Mouse (Mus musculus) lung, embryonic 14.5 days (tissue): ENCODE measurements at regions not wholly inside any gene's neighbourhood (a gene's known extent, or its start where the extent isn't known, plus 50 kb on each side); places are given as distances from the start of the nearest gene placed in this dataset. TPM values are rescaled to one million over a fixed set of nuclear protein-coding genes. Genes with fewer than 3 reads are reported as not detected.

Source experiments
- ATAC-seq: fragments of 200-750 bp; cut with Nextera tagmentation; 2 replicates; pipeline ENCODE4 v1.8.0; 2017; ENCODE audit warnings: mild to moderate bottlenecking, moderate TSS enrichment, moderate library complexity; ENCODE audit not compliant: insufficient read depth
- DNase-seq: peaks from one replicate; pipeline ENCODE4 v3.0.0-alpha.2; 2015
- H3K27ac ChIP-seq: fragments of 300-500 bp; sonication (generic); 2 replicates; pipeline ENCODE4 v1.5.1; 2014; ENCODE audit warnings: low read depth, mild to moderate bottlenecking, moderate library complexity
- H3K27me3 ChIP-seq: fragments of 300-500 bp; sonication (generic); 2 replicates; pipeline ENCODE4 v1.6.1; 2014; ENCODE audit warnings: low read length, control low read depth; ENCODE audit not compliant: insufficient read depth
- H3K36me3 ChIP-seq: fragments of 300-500 bp; sonication (generic); 2 replicates; pipeline ENCODE4 v1.6.1; 2014; ENCODE audit warnings: control low read depth; ENCODE audit not compliant: insufficient read depth
- H3K4me1 ChIP-seq: fragments of 300-500 bp; sonication (generic); 2 replicates; pipeline ENCODE4 v1.6.1; 2014; ENCODE audit warnings: antibody characterized with exemption, control low read depth; ENCODE audit not compliant: insufficient read depth
- H3K4me2 ChIP-seq: fragments of 300-500 bp; sonication (generic); 2 replicates; pipeline ENCODE4 v1.6.1; 2014; ENCODE audit warnings: mild to moderate bottlenecking
- H3K4me3 ChIP-seq: fragments of 300-500 bp; sonication (generic); 2 replicates; pipeline ENCODE4 v1.5.1; 2014; ENCODE audit warnings: low read depth, low read length
- H3K9ac ChIP-seq: fragments of 300-500 bp; sonication (generic); 2 replicates; pipeline ENCODE4 v1.6.1; 2014
- H3K9me3 ChIP-seq: fragments of 300-500 bp; sonication (generic); 2 replicates; pipeline ENCODE4 v1.6.1; 2016; ENCODE audit warnings: low read depth, low read length, control low read depth
- CTCF ChIP-seq: IDR thresholded peaks from 2 replicates; pipeline ENCODE4 v1.5.1; 2016; ENCODE audit warnings: antibody characterized with exemption, low read depth
- WGBS: fragments of 180-500 bp; shearing (Covaris S2); extraction: QIAGEN DNeasy Blood & Tissue Kit; methylation state at CpG from one replicate; pipeline ENCODE4 v1.1.7; 2014; 5-methylcytosine and 5-hydroxymethylcytosine counted together
- microRNA-seq: library from miRNA; unstranded; fragments of <30 nt; microRNA quantifications from one replicate; pipeline ENCODE4, GENCODE M21; 2016; ENCODE audit warnings: borderline number of aligned reads

DNA sequence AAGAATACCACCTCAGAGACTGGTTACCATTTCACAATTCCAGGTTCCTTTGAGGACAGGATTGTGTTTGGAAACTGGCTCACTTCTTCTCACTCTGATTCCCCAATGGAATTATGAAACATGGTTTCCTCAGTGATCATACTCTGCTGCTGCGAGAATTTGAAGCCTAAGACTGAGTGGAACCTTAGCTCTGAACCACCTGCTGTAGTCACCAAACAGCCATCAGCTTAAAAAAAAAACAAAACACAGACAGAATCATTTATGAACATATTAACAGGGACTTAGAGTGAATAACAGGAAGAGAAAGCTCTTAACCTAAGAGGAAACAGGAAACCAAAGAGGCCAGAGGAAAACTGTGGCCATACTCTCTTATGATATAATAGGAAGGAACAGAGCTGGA, 239.5 kb upstream of the Zfp386 start:
- Histone ChIP-seq H3K4me1 (no peaks in the 10 kb centered on the region), H3K27ac (no peak overlapping the region), H3K9me3 (no peaks in the 10 kb centered on the region), H3K36me3 (no peaks in the 10 kb centered on the region), H3K27me3 (no peaks in the 10 kb centered on the region), H3K4me3 (no peak overlapping the region), H3K9ac (no peak overlapping the region), H3K4me2 (no peak overlapping the region)
- DNase-seq (no peak), ATAC-seq (no peak)
- no peak for TF ChIP-seq CTCF
- 52% methylated on average over 1 of the region's 1 CpGs for WGBS

Small RNAs in the stretch of these regions (microRNA-seq; reads per million reads assigned to microRNA genes)
- gene Gm27722 (not detected), gene Mir6388 (not detected)
